ENCODE assay signal across 19 mouse cellular contexts in genomic region chr5:50037666-50038065, GRCm38 (mm10). TPM values are rescaled to one million over a fixed set of nuclear protein-coding genes. Genes with fewer than 3 reads are reported as not detected.
DNase-seq lines count a peak whose midpoint lies in the region; ATAC-seq and TF ChIP-seq lines count a peak whose summit lies in the region.
"Had no signal": no experiment of that assay in that cellular context is flagged by ENCODE, and none has a peak within 500 bp of the region (broad histone marks: within the 10 kb centered on the region; RNA-seq: fewer than 3 reads in every experiment).

No protein-coding gene starts in this region.

- WGBS in kidney, embryonic 16.5 days = 25% methylated on average over 8 of the region's 8 CpGs
- whole genome bisulfite sequencing in lung, postnatal 0 days = 34% methylated on average over 8 of the region's 8 CpGs
- whole genome bisulfite sequencing in lung, adult 2 months = 57% methylated on average over 8 of the region's 8 CpGs

- peak; percentile 72 for ATAC-seq in frontal cortex, adult (ENCODE audit: low TSS enrichment)
- no peak for ATAC-seq in kidney, embryonic 16.5 days (ENCODE audit: low FRiP score, low TSS enrichment)
- peak; percentile 35; the same call in 1 of the 2 replicates for ATAC-seq in lung, postnatal 0 days
- ATAC-seq: liver, postnatal 0 days had no signal

- no peak for TF ChIP-seq EP300 in lung, postnatal 0 days (IDR thresholded peaks at IDR 0.05)

- H3K4me2 ChIP-seq in kidney, embryonic 16.5 days (replicated peaks; ENCODE audit: low read depth, low read length) = peak overlapping the region; percentile 12; the same call in 1 of the 2 replicates
- H3K4me2 ChIP-seq in lung, postnatal 0 days (replicated peaks; ENCODE audit: low read depth, low read length) = no peak overlapping the region
- H3K4me2 ChIP-seq: heart, embryonic 12.5 days; liver, embryonic 11.5 days; midbrain, embryonic 12.5 days had no signal

- no peak for TF ChIP-seq CTCF in lung, postnatal 0 days (IDR thresholded peaks at IDR 0.05)
- no peak for TF ChIP-seq CTCF in lung, adult 2 months (IDR thresholded peaks at IDR 0.05; ENCODE audit: insufficient read depth, low read length)

- H3K27me3 ChIP-seq in kidney, embryonic 16.5 days (ENCODE audit: insufficient read depth, low read length) = no peaks in the 10 kb centered on the region
- no peaks in the 10 kb centered on the region for H3K27me3 ChIP-seq in lung, postnatal 0 days (replicated peaks; ENCODE audit: insufficient read depth, low read length)
- H3K27me3 ChIP-seq: heart, embryonic 12.5 days; midbrain, embryonic 12.5 days had no signal

- TF ChIP-seq POLR2A in lung, adult 2 months (IDR thresholded peaks at IDR 0.05; ENCODE audit: borderline replicate concordance, extremely low read depth, low read depth, low read length) = no peak

- H3K9ac ChIP-seq in kidney, embryonic 16.5 days (replicated peaks; ENCODE audit: low read length) = no peak overlapping the region
- no peak overlapping the region for H3K9ac ChIP-seq in lung, postnatal 0 days (replicated peaks; ENCODE audit: low read depth)
- H3K9ac ChIP-seq: heart, embryonic 12.5 days; liver, postnatal 0 days; midbrain, embryonic 12.5 days had no signal

- H3K4me3 ChIP-seq in kidney, embryonic 16.5 days (ENCODE audit: low read length) = no peak overlapping the region
- H3K4me3 ChIP-seq in lung, postnatal 0 days (ENCODE audit: low read depth, low read length) = no peak overlapping the region
- no peak overlapping the region for H3K4me3 ChIP-seq in lung, adult 2 months (replicated peaks; ENCODE audit: extremely low read depth, low read depth, low read length)
- H3K4me3 ChIP-seq: heart, embryonic 12.5 days; midbrain, embryonic 12.5 days had no signal

- H3K36me3 ChIP-seq in kidney, embryonic 16.5 days (ENCODE audit: insufficient read depth, low read length) = no peaks in the 10 kb centered on the region
- H3K36me3 ChIP-seq in lung, postnatal 0 days (ENCODE audit: insufficient read depth, low read length) = no peaks in the 10 kb centered on the region
- H3K36me3 ChIP-seq: heart, embryonic 12.5 days; midbrain, embryonic 12.5 days had no signal

- no peaks in the 10 kb centered on the region for H3K9me3 ChIP-seq in kidney, embryonic 16.5 days (ENCODE audit: low read length)
- no peaks in the 10 kb centered on the region for H3K9me3 ChIP-seq in lung, postnatal 0 days (ENCODE audit: low read length)
- H3K9me3 ChIP-seq: heart, embryonic 12.5 days; midbrain, embryonic 12.5 days had no signal

- peaks cover 75% of the 10 kb centered on the region for H3K4me1 ChIP-seq in kidney, embryonic 16.5 days (ENCODE audit: insufficient read depth, low read length)
- H3K4me1 ChIP-seq in lung, postnatal 0 days (ENCODE audit: insufficient read depth, low read depth, low read length) = peaks cover 10% of the 10 kb centered on the region; the same call in 1 of the 2 replicates
- H3K4me1 ChIP-seq in lung, adult 2 months (ENCODE audit: control insufficient read depth, insufficient read depth, low read length) = peaks cover 28% of the 10 kb centered on the region

- intact Hi-C loops in left cerebral cortex, postnatal 36 days (cut with DNase I) = no loop called here

- peak overlapping the region; percentile 82 for H3K27ac ChIP-seq in kidney, embryonic 16.5 days (ENCODE audit: low read length)
- H3K27ac ChIP-seq in lung, postnatal 0 days (ENCODE audit: low read length) = no peak overlapping the region
- H3K27ac ChIP-seq: midbrain, embryonic 12.5 days had no signal

- DNase-seq in frontal cortex, postnatal 25 days (ENCODE audit: low spot score in 2 of 2) = no peak
- DNase-seq in kidney, adult 18-20 months = no peak
- DNase-seq in lung, postnatal 0 days (ENCODE audit: low spot score) = peak; percentile 29
- no peak for DNase-seq in lung, adult 2 months
- DNase-seq in left cerebral cortex, postnatal 36 days (ENCODE audit: low spot score in 2 of 2) = no peak
- DNase-seq: adrenal gland, adult 2 months; cerebellum, adult 11-12 months; cerebellum, postnatal 25 days; gastrocnemius, postnatal 14 days; heart, adult 11 months; heart, postnatal 14 days; kidney, adult 11 months; liver, postnatal 0 days had no signal

RNA-seq across cellular contexts. Expression of gene Adgra3, which starts 21.1 kb away (rescaled TPM):
- polyA plus RNA-seq in kidney, embryonic 16.5 days (2015; fragmentation: Nextera tagmentation; extraction: Ambion mirVana) = 18.3 and 35.3 TPM in 2 replicates
- polyA plus RNA-seq in lung, postnatal 0 days (2015; fragmentation: Nextera tagmentation; extraction: Ambion mirVana) = 12.2 and 14.2 TPM in 2 replicates
- polyA plus RNA-seq in lung, adult 2 months (2012; rRNA removed) = 37.2 and 44.1 TPM in 2 replicates
- 10 to 100 TPM; 18.7 to 20.5 TPM for total RNA-seq in left cerebral cortex, postnatal 36 days (2021)
- total RNA-seq: MEL had no signal
